Mouse (Mus musculus) heart, postnatal 14 days (tissue): ENCODE data around the gene Serpinb11. TPM values are rescaled to one million over a fixed set of nuclear protein-coding genes. Genes with fewer than 3 reads are reported as not detected.

Experiments used
- total RNA-seq, 2 experiments: library from RNA; stranded (reverse); gene quantifications; 2 replicates each; pipeline ENCODE4 v1.2.3; 2021

The Serpinb11 gene
- total RNA-seq, 2 experiments from 2014 or later = not detected

Other genes starting within 250 kb of the Serpinb11 start
- not detected for gene Serpinb3b, start 82.8 kb upstream of the Serpinb11 start, total RNA-seq
- not detected for gene Serpinb3c, start 82.8 kb upstream of the Serpinb11 start, total RNA-seq
- not detected for gene Serpinb7, start 38.5 kb downstream of the Serpinb11 start, total RNA-seq
- under 1 TPM; 0.57 to 0.78 TPM for gene Serpinb2, start 150.2 kb downstream of the Serpinb11 start, total RNA-seq
- gene Serpinb8, start 228.8 kb downstream of the Serpinb11 start, total RNA-seq = 1 to 10 TPM; 2.6 to 3.1 TPM